Mouse (Mus musculus) gastrocnemius, postnatal 25 days (tissue): ENCODE data around the gene Rcc1. TPM values are rescaled to one million over a fixed set of nuclear protein-coding genes. Genes with fewer than 3 reads are reported as not detected.

Experiments
- DNase-seq: peaks from one replicate; pipeline ENCODE4 v3.0.0; 2022
- long read RNA-seq, 2 experiments: library from polyadenylated mRNA; stranded (forward); transcript quantifications; one replicate each; pipeline ENCODE4 v2.0.0; 2021
- total RNA-seq, 2 experiments: library from RNA; stranded (reverse); gene quantifications; 1 replicate in 1 of 2; 2 replicates in 1 of 2; pipeline ENCODE4 v1.2.3; 2021

Rcc1 gene
- 1 to 10 TPM; 6.5 to 6.6 TPM for total RNA-seq
- long read RNA-seq, experiment 1, transcript Rcc1-202 (10 exons, 2,285 nt): major isoform, 5 of 8 reads
- long read RNA-seq, experiment 1, partial matches to known transcripts: 2 of 8 reads
- long read RNA-seq, experiment 1, other reads (novel, unspliced or antisense): 1 of 8 reads
- long read RNA-seq, experiment 2, partial matches to known transcripts: 0 of 4 reads
- long read RNA-seq, experiment 2, other reads (novel, unspliced or antisense): 2 of 4 reads

GRCm38 (mm10) chr4:132353481-132353885 lies at the start of gene Rcc1:
TSS of gene Rcc1 (minus strand) at chr4:132353605.
- peak; percentile 87 for DNase-seq

GRCm38 (mm10) chr4:132401016-132401415 lies 47.6 kb upstream of the Rcc1 start:
- DNase-seq: no peak

GRCm38 (mm10) chr4:132398863-132399262 lies 45.5 kb upstream of the Rcc1 start:
- no peak for DNase-seq

DNA sequence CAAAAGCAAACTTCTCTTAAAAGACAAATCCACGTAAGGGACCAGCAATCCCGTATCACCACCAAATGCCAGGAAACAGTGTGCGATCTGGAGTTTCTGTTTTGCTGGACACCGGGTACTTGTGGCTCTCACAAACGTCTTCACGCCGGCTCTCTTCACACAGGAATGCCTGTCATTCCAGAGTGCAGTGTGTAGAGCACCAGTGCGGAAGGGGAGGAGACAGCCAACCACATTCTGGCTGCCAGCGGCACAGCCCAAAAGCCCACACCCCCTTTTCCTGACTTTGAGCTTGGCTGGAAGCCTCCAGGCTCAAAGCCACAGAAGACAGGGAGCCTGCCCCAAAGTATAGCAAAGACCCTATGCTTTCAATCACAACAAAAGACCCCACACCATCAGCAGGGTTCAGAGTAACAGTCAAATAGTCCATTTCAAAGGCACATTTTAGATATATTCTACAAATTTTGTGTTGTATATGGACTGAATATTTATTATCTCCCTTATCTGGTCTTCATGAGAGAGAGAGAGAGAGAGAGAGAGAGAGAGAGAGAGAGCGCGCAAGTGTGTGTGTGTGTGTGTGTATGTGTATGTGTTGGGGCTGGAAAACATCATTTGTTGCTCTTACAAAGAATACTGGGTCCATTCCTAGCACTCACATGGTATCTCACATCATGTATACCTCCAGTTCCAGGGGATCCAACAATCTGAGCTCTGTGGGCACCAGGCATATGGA lies 44.8 kb upstream of the Rcc1 start:
- DNase-seq: peak; percentile 75

DNA sequence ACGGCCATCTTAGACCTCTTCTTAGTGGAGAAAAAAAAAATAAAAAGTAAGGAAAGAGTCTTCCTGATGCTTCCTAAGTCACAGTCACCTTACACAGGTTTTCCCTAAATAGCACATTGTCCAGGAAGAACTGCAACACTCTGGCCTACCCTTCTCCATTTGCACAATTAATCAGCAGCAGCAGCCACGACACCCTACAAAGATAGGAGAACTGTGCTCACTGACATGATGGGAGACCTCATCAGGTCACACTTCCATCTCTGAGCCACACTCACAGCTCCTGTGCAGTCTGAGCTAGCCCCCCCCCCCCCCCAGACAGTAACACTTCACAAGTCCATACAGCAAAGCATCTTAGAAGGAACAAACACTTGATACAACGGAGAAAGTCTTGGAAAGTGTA lies 43.7 kb upstream of the Rcc1 start:
- no peak for DNase-seq

- no peak for DNase-seq
Measured at GRCm38 (mm10) chr4:132396251-132396650, 42.8 kb upstream of the Rcc1 start.

DNA sequence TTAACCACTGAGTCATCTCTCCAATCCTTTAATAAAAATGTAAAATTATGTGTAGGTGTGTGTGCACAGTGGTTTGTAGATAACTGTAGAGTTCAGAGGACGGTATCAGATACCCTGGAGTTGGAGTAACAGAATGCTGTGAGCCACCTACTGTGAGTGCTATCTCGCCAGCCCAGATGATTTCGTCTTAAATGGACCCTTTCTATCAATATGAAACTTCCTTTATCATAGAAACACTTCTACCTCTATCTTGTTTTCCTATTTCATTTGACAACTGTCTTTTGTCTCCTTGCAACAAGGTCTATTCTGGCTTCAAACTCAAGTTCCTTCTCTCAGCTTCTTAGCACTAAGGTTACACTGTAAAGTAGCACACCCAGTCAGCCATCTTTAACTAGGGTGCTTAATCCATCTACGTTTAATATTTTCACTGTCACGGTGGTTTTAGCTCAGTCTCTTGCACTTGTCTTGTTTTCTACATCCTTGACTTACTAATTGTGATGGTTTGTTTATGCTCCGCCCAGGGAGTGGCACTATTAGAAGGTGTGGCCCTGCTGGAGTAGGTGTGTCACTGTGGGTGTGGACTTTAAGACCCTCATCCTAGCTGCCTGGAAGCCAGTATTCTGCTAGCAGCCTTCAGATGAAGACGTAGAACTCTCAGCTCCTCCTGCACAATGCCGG lies 37.8 kb upstream of the Rcc1 start:
- no peak for DNase-seq

DNA sequence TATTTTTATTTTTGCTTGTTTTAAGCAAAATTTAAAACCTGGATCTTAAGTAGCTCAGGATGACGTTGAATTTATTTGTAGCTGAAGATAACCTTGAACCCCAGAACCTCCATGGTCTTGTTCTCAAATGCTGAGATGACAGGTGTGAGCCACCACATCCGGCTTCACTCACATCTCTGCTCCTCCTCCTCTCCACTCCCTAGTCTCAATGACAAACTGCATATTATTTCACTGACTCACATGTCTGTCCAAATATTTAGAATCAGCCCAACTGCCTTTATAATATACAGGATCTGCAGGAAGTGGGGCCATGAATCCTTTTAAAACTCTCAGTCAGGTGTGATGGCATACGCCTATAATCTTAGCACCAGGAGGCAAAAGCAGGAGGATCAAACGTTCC lies 35.9 kb upstream of the Rcc1 start:
- no peak for DNase-seq

DNA sequence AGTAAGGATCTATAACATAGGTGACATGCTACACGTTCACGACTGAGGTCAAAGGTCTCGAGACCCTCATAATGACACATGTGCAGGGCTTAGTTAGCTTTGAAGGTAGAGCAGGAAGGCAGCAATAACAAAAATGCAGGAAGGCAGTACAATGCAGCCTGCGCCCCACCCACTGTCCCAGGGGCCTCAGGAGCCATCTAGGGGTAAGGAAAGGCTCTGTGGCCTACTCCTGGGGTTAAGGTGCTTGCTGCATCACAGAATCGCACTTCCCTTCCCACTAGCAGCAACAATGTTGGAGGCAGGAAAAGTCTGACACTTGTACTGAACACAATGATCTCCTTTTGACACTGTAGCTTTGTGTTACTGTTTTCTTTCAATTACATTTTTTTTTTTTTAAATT lies 34.2 kb upstream of the Rcc1 start:
- DNase-seq: peak; percentile 34

DNA sequence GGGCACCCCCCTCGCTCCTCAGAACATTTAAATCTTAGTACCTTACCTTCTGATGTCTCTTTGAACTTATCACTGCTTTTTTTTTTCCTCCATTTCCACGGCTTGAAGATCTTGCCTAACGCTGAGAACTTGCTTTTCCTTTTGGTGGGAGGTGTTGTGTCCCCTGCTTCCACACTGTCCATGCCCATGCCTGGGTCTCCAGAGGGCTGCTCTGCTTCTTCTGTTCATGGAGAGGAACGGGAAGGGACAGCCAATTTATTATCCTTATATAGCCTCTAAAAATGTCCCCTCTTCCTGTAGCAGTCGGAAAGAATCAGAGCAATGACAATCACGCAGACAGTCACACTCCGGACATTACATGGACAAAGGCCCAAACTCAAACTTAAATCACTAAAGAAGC lies 33.4 kb upstream of the Rcc1 start:
- DNase-seq: peak; percentile 20

DNA sequence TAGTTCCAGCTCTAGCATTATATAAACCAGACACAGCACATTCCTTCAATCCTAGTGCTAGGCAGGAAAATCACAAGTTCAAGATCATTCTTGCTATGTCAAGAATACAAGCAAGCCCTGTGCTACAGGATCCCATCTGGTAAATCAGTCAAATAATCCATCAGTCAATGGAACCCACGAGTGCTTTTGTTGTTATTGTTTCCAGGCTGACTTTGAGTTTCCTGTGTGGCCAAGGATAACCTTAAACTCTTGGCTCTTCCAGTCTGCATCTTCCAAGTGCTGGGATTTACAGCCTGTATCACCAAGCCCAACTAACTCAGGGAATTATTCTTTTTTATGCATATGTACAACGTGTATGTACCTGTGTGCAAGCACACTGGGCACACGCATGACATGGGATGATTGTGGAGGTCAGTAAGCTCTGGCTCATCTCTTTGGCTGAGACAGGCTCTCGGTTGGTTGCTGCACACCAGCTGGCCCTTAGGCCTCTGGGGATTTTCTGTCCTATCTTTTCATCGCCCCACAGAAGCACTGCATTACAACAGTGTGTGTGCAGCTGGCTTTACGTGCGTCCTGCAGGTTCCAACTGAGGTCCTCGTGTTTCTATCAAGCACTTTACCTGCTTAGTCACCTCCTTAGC lies 32.5 kb upstream of the Rcc1 start:
- DNase-seq: peak; percentile 13

- DNase-seq: no peak
Measured at GRCm38 (mm10) chr4:132383455-132383854, 30.1 kb upstream of the Rcc1 start.

DNA sequence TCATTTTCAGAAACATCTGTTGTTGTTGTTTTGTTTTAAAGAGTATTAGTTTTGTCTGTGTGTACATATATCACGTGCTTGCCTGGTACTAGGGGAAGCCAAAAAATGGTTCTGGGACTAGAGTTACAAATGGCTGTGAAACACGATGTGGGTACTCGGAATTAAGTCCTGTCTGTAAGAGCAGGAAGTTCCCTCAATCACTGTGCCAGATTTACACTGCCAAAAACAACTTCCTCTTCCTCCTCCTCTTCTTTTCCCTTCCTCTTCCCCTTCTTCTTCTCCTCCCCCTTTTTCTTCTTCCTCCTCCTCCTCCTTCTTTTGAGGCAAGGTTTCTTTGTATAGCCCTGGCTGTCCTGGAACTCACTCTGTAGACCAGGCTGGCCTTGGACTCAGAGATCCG lies 28.9 kb upstream of the Rcc1 start:
- no peak for DNase-seq

GRCm38 (mm10) chr4:132380965-132381616 lies 27.7 kb upstream of the Rcc1 start:
- no peak for DNase-seq

- no peak for DNase-seq
Measured at GRCm38 (mm10) chr4:132373820-132374219, 20.4 kb upstream of the Rcc1 start.

DNA sequence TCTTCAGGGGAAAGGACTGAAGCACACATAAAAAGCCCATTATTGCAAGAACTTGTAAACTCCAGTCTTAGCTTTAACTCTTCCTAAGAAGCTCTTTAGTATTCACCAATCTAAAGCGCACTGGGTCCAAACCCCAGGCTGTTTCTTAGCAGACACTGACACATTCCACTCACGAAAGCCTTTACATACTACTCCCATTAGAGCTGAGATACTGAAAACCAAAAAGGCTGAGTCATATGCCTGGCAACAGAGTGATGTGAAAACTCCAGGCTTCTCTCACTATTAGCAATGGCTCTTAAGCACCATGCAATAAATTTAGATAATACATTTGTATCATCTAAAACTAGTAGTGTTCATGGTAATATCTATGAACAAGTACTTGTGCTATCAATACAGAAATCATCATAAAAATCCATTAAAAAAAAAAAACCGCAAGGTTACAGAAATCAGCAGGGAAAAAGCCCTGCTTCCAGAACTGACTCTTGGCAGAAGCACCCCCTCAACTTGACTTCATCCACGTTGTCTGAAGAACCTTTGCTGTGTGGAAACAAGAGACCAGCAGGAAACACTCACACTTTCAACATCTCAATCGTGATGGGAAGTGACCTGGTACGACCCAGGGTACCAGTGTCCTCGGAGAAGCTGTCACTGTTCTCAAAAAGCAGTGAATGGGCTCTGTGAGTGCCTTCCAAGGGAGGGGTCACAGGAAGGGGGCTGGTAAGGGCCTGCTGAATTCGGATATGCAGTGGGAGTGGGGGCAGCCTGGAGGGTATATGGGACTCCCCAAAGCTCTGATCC lies 16.7 kb upstream of the Rcc1 start:
- DNase-seq: no peak

DNA sequence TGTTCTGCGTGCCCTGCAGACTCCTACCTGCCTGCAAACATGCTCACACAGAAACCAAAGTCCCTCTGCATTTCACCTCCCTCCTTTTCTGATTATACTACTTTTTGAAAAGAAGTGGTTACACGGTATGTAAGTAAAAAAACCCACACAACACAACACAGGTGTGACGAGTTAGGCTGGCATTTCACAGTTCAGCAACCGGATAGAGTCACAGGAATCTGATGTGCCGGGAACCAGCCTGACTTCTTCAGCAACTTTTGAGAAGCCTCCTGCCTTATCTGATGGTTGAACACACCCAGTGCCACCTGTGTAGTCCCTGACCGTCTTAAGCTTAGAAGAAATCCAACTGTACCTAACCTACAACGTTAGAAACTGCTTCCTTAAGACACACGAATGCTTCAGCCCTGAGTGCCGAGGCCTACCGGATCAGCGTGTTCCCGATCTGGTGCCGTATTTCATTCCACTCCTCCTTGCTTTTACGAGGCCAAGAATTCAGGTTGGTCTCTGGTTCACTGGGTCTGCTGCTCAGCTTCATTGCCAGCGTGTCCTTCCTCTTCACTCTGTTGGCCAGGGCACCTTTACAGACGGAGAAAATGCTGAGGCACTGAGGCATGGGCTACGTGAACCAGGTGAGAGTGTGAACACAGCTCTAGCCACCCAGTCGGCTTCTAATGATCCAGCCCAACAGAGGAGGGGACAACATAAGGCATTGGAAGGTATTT lies 14.2 kb upstream of the Rcc1 start:
- DNase-seq: no peak

GRCm38 (mm10) chr4:132365450-132366060 lies 12.2 kb upstream of the Rcc1 start:
- DNase-seq: no peak

- no peak for DNase-seq
Measured at GRCm38 (mm10) chr4:132363487-132363886, 10.1 kb upstream of the Rcc1 start.

DNA sequence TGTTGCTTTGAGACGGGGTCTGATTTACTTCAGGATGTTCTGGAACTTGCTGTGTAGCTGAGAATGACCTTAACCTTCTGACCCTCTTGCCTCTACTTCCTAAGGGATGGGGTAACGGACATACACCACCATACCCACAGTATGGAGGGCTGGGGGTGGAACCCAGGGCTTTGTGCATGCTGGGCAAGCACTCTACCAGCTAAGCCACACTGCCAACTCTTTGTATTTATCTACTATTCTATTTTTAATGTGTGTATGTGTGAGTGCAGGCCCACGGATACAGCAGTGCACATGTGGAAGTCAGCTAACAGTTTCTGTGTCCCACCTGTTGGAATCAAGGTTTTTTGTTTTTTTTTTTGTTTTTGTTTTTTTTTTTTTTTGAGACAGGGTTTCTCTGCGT lies 6.1 kb upstream of the Rcc1 start:
- no peak for DNase-seq
